Mouse (Mus musculus): Measurements from ENCODE around the gene Smurf1.

Gene Smurf1

GRCm38 (mm10) chr5:144870782-144871181 lies 94.9 kb downstream of the Smurf1 start:
- no peak for DNase-seq (ENCODE audit: inconsistent ontology term)

- no peak for DNase-seq (ENCODE audit: inconsistent ontology term)
Measured at GRCm38 (mm10) chr5:144869466-144869865, 96.2 kb downstream of the Smurf1 start.

GRCm38 (mm10) chr5:144866923-144867322 lies 98.7 kb downstream of the Smurf1 start:
- DNase-seq (ENCODE audit: inconsistent ontology term) = peak; percentile 14

DNA sequence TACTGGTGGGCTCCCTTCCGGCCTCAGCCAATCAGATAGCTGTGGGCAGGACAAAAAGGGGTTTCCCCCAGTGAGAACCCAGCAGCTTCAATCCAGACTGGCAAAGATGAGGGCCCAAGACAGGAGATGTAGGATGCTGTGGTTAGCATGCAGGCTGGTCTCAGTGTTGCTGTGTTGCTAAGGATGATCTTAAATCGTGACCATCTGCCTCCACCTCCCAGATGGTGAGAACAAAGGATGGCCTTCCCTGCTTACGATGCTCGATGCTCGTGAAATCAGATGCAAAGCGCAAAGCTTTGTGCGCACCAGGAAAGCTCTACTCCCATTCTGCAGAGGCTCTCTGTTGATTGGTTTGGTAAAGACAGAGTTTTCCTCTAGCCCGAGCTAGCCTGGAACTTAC lies 104.7 kb downstream of the Smurf1 start:
- no peak for DNase-seq (ENCODE audit: inconsistent ontology term)

DNA sequence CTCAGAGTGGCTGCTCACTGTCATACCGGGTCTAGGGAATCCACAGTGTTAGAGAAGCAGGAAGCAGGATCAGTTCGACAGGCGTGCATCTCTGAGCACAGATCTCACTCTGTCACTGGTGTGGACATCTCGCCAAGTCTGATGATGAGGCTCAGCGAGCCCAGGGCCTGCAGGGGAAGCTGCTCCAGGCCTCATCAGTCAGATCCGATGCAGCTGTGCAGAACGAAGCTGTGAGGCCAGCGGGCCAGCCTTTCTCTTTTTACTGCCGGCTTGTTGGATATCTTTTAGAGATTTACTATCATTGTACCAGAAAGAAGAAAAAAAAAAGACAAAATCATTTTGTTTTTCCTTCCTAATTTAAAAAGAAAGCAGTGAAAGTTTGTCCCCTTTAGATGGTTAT lies 106.4 kb downstream of the Smurf1 start:
- DNase-seq (ENCODE audit: inconsistent ontology term) = no peak

GRCm38 (mm10) chr5:144858527-144858926 lies 107.1 kb downstream of the Smurf1 start:
- no peak for DNase-seq (ENCODE audit: inconsistent ontology term)

DNA sequence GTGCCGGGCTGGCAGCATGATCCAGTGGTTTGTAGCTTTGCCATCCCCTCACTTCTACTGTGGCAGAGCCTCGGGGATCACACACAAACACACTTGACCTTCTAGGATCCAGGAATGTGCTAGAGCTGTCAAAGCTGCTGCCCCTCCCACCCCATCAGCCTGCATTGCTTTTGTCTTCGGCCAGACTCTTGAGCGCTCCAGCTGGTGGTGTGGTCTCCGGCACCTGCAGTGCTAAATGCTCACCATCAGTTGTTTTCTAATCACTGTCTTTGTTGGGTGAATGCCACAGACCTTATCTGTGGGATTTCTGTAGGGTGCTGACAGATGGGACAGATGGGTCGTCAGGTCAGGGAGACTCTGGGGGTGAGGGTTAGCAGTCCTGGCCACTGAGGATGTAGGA lies 109.7 kb downstream of the Smurf1 start:
- DNase-seq (ENCODE audit: inconsistent ontology term) = no peak

DNA sequence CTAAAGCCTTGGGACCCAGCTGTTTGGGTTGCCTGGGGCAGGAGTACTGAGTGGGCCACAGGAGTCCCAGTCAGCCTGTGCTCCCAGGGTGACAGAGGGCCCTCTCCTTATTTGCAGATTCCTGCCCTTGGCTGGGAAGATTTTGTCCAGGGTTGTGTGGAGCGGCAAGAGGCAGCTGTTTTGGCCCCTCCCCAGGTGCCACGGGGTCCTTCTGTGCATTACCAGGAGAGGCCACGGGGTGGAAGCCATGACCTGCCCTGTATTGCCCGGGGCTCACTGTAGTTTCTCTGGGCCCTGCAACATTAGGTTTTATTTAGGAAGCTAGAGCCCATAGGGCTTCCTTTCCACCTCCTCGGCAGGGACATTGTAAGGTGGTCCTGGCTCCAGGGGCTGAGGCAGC lies 111.7 kb downstream of the Smurf1 start:
- no peak for DNase-seq (ENCODE audit: inconsistent ontology term)

DNA sequence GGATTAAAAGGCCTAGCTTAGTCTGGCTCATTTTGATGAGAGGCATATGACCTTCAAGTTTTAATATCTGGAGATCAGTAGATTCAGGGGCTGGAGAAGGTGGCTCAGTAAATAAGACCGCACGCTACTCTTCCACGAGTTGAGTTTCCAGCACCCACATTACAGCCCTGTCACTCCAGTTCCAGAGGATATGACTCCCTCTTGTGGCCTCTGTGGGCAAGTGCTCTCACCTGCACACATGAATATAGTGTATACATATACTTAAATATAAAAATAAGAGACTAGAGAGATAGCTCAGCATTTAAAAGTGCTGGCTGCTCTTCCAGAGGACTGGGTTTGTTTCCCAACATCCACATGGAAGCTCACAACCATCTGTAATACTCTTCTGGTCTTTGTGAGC lies 113.8 kb downstream of the Smurf1 start:
- DNase-seq (ENCODE audit: inconsistent ontology term) = no peak

GRCm38 (mm10) chr5:144849932-144850331 lies 115.7 kb downstream of the Smurf1 start:
- no peak for DNase-seq (ENCODE audit: inconsistent ontology term)

- DNase-seq (ENCODE audit: inconsistent ontology term) = peak; percentile 10
Measured at GRCm38 (mm10) chr5:144848735-144849134, 116.9 kb downstream of the Smurf1 start.

DNA sequence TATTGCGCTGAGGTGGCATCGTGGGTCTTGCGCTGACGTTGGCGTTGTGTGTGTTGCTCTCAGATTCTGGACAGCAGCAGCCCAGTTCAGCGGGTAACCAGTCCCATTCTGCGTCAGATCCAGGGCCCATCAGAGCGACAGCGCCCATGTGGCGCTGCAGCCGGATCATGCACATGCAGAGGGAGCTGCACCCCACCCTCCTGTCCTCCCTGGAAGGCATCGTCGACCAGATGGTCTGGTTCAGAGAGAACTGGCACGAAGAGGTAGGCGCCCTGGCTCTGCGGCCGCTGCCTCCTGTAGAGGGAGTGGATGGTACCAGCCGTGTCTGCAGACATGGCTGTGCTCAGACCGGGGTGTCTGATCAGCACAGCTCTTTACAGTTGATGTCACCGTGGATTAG lies 120.3 kb downstream of the Smurf1 start:
- no peak for DNase-seq (ENCODE audit: inconsistent ontology term)

GRCm38 (mm10) chr5:144836100-144836499 lies 129.5 kb downstream of the Smurf1 start:
- DNase-seq (ENCODE audit: inconsistent ontology term) = no peak

DNA sequence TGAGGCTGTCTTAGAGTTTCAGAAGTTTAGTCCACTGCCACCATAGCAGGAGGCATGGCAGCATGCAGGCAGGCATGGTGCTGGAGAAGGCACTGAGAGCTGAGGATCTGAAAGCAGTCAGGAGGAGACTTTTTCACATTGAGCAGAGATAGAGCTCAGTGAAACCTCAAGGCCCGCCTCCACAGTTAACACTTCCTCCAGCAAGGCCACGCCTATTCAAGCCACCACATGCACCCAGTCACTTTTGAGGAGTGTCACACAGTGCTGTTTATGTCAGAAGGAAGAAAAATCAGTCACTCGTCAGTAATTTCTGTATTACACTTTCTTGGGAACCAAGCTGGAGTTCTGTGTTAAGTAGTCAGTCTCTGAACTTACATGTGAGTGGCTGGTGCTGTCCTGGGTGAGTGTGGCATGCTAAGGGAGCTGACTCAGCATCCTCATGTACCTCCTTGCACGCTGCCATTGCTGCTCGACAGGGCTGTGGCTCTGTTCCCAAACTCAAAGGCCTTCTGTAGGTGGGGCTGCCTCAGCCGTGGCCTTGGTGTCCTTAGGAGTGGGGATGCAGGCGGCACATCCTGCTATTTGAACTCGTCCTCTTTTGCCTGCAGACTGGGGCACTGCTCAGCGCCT lies 133.7 kb downstream of the Smurf1 start:
- DNase-seq (ENCODE audit: inconsistent ontology term) = no peak

- no peak for DNase-seq (ENCODE audit: inconsistent ontology term)
Measured at GRCm38 (mm10) chr5:144829631-144830030, 136.0 kb downstream of the Smurf1 start.

GRCm38 (mm10) chr5:144828365-144829102 lies 137.1 kb downstream of the Smurf1 start:
- peak; percentile 21 for DNase-seq (ENCODE audit: inconsistent ontology term)
